Mouse (Mus musculus) hindbrain, embryonic 11.5 days (tissue): ENCODE data around the gene Nr1h2. TPM values are rescaled to one million over a fixed set of nuclear protein-coding genes. Genes with fewer than 3 reads are reported as not detected.
A peak's percentile ranks its signal among the peaks of the same experiment; 100 is the strongest.

Source experiments
- ATAC-seq: fragments of 200-750 bp; cut with Nextera tagmentation; 2 replicates; pipeline ENCODE4 v1.8.0; 2017; ENCODE audit warnings: mild to moderate bottlenecking, moderate TSS enrichment, moderate library complexity; ENCODE audit not compliant: low FRiP score
- DNase-seq: peaks from one replicate; pipeline ENCODE4 v3.0.0-alpha.2; 2015; ENCODE audit warnings: low spot score
- H3K27ac ChIP-seq: fragments of 300-500 bp; sonication (generic); 2 replicates; pipeline ENCODE4 v1.5.1; 2014; ENCODE audit warnings: mild to moderate bottlenecking, low read depth, low read length
- H3K27me3 ChIP-seq: fragments of 300-500 bp; sonication (generic); 2 replicates; pipeline ENCODE4 v1.6.1; 2014; ENCODE audit warnings: mild to moderate bottlenecking, low read length, moderate library complexity, mixed read lengths; ENCODE audit not compliant: control insufficient read depth, insufficient read depth
- H3K36me3 ChIP-seq: fragments of 300-500 bp; sonication (generic); 2 replicates; pipeline ENCODE4 v1.6.1; 2014; ENCODE audit warnings: mild to moderate bottlenecking, low read length, moderate library complexity, mixed read lengths; ENCODE audit not compliant: control insufficient read depth, insufficient read depth
- H3K4me1 ChIP-seq: fragments of 300-500 bp; sonication (generic); replicated peaks from 2 replicates; pipeline ENCODE4 v1.6.1; 2014; ENCODE audit warnings: low read length, mixed read lengths; ENCODE audit not compliant: control insufficient read depth, insufficient read depth
- H3K4me2 ChIP-seq: fragments of 300-500 bp; sonication (generic); replicated peaks from 2 replicates; pipeline ENCODE4 v1.6.1; 2014; ENCODE audit warnings: mild to moderate bottlenecking, low read depth, low read length
- H3K4me3 ChIP-seq: fragments of 300-500 bp; sonication (generic); 2 replicates; pipeline ENCODE4 v1.5.1; 2014; ENCODE audit warnings: low read depth, low read length
- H3K9ac ChIP-seq: fragments of 300-500 bp; sonication (generic); 2 replicates; pipeline ENCODE4 v1.6.1; 2014; ENCODE audit warnings: low read depth, low read length
- H3K9me3 ChIP-seq: fragments of 300-500 bp; sonication (generic); 2 replicates; pipeline ENCODE4 v1.6.1; 2016; ENCODE audit warnings: low read length; ENCODE audit not compliant: control insufficient read depth
- WGBS: fragments of 180-500 bp; shearing (Covaris S2); extraction: QIAGEN DNeasy Blood & Tissue Kit; methylation state at CpG from one replicate; pipeline ENCODE4 v1.1.7; 2014; 5-methylcytosine and 5-hydroxymethylcytosine counted together
- polyA plus RNA-seq: library from polyadenylated mRNA; unstranded; fragments of >200 nt; fragmentation: Nextera tagmentation; extraction: Ambion mirVana; gene quantifications from 2 replicates; pipeline ENCODE4 v1.2.1, GENCODE M21; 2014

Gene Nr1h2
- polyA plus RNA-seq, 1 experiment from 2014 or later = 70.8 TPM

GRCm38 (mm10) chr7:44532918-44533745, 20.6 kb downstream of the Nr1h2 start:
- Histone ChIP-seq H3K27me3 (peaks cover 3% of the 10 kb centered on the region; the same call in 1 of the 2 replicates), H3K9me3 (no peaks in the 10 kb centered on the region), H3K4me2 (no peak overlapping the region), H3K9ac (no peak overlapping the region), H3K27ac (no peak overlapping the region), H3K36me3 (0 out of 2 replicates have a peak, but pooled peaks cover 7% of the 10 kb centered on the region), H3K4me1 (no peaks in the 10 kb centered on the region; the same call in 1 of the 2 replicates), H3K4me3 (no peak overlapping the region)
- WGBS = 88% methylated on average over 29 of the region's 29 CpGs
- ATAC-seq (no peak), DNase-seq (no peak)

- Histone ChIP-seq H3K4me2 (no peak within 1 kb of the TSS), H3K9me3 (no peaks in the 10 kb centered on the region), H3K27ac (no peak within 1 kb of the TSS), H3K9ac (no peak within 1 kb of the TSS), H3K4me3 (no peak within 1 kb of the TSS), H3K36me3 (0 out of 2 replicates have a peak, but pooled peaks cover 2% of the 10 kb centered on the region), H3K27me3 (peaks cover 6% of the 10 kb centered on the region; the same call in 1 of the 2 replicates), H3K4me1 (peaks cover 4% of the 10 kb centered on the region; the same call in 1 of the 2 replicates)
- ATAC-seq (no peak), DNase-seq (no peak)
- WGBS = 81% methylated on average over 4 of the region's 4 CpGs
Observed at GRCm38 (mm10) chr7:44531946-44532732, 21.6 kb downstream of the Nr1h2 start, which contains the start of gene Spib. Gene Spib (minus strand): TSS chr7:44532071.

DNA sequence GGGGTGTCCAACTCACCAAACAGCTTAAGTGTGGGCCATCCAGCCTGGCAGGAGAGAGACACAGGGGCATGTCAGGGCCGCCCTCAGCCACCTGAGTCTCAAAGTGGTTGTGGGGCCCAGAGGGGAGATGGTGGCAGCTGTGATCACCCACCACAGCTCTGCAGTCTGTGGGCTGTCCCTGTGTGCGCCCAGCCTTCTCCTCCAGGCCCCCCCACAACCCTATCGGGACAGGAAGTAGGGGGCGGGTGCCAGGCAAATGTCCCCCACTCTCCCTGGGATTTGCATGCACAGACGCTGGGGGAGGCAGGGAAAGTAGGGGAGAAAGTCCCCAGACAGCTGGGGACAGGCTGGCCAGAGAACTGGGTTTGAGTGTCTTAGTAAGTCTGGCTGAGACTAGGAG, 22.5 kb downstream of the Nr1h2 start:
- H3K4me3 ChIP-seq = no peak overlapping the region
- no peak overlapping the region for H3K9ac ChIP-seq
- H3K27me3 ChIP-seq = peaks cover 6% of the 10 kb centered on the region; the same call in 1 of the 2 replicates
- no peak overlapping the region for H3K27ac ChIP-seq
- no peak overlapping the region for H3K4me2 ChIP-seq
- 51% methylated on average over 4 of the region's 5 CpGs for WGBS
- 0 out of 2 replicates have a peak, but pooled peaks cover 2% of the 10 kb centered on the region for H3K36me3 ChIP-seq
- DNase-seq (no peak), ATAC-seq (no peak)
- peaks cover 4% of the 10 kb centered on the region; the same call in 1 of the 2 replicates for H3K4me1 ChIP-seq
- no peaks in the 10 kb centered on the region for H3K9me3 ChIP-seq

DNA sequence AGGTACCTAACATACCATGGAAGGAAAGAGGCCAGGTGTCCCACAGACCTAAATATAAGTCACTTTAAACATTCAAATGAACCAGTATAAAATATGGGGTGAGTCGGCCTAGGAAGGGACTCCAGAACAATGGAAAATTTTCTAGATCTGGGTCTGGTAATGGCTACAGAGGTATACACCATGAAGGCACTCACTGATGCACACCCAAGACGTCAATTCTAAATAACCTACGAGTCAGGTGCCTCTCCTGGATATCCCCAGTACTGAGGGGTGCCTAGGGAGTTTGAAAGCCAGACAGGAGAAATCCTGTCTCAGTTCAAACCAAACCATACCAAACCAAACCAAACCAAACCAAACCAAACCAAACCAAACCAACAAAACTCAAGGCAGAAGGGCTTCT, 23.2 kb downstream of the Nr1h2 start:
- Histone ChIP-seq H3K27me3 (peaks cover 8% of the 10 kb centered on the region), H3K27ac (no peak overlapping the region), H3K9me3 (no peaks in the 10 kb centered on the region), H3K9ac (no peak overlapping the region), H3K36me3 (0 out of 2 replicates have a peak, but pooled peaks cover 2% of the 10 kb centered on the region), H3K4me1 (peaks cover 4% of the 10 kb centered on the region; the same call in 1 of the 2 replicates), H3K4me3 (no peak overlapping the region), H3K4me2 (no peak overlapping the region)
- DNase-seq (no peak), ATAC-seq (no peak)
- WGBS = 91% methylated on average over 3 of the region's 3 CpGs

DNA sequence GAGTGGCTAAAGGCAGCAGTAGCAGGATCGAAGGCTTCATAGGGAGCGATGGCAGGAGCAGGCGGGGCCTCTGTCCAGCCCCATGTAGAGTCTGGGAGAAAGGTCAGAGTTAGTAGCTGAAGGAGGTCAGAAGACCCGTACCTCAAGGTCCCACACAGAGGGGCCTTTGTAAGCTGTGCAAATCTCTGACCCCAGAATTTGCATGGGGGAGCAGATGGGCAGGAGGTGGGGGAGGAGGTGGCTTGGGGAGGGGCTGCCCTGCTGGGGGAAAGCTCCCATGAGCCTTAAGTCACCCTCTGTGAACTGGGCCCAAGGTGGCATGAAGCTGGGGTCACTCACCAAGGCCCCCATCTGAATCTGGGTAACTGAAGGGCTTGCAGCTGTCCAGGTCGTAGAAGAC, 24.2 kb downstream of the Nr1h2 start:
- H3K9ac ChIP-seq = no peak overlapping the region
- ATAC-seq (no peak), DNase-seq (no peak)
- no peak overlapping the region for H3K4me3 ChIP-seq
- H3K27me3 ChIP-seq = peaks cover 16% of the 10 kb centered on the region
- H3K27ac ChIP-seq = no peak overlapping the region
- H3K9me3 ChIP-seq = no peaks in the 10 kb centered on the region
- 0 out of 2 replicates have a peak, but pooled peaks cover 2% of the 10 kb centered on the region for H3K36me3 ChIP-seq
- no peak overlapping the region for H3K4me2 ChIP-seq
- H3K4me1 ChIP-seq = peaks cover 4% of the 10 kb centered on the region; the same call in 1 of the 2 replicates
- WGBS = 60% methylated on average over 5 of the region's 5 CpGs

GRCm38 (mm10) chr7:44527483-44528398, 26.0 kb downstream of the Nr1h2 start:
- H3K9me3 ChIP-seq = no peaks in the 10 kb centered on the region
- H3K27ac ChIP-seq = no peak overlapping the region
- H3K9ac ChIP-seq = peak overlapping the region; percentile 49
- no peaks in the 10 kb centered on the region for H3K36me3 ChIP-seq
- WGBS = 6% methylated on average over 40 of the region's 40 CpGs
- H3K4me1 ChIP-seq = peaks cover 4% of the 10 kb centered on the region; the same call in 1 of the 2 replicates
- DNase-seq = peak; percentile 80
- peaks cover 29% of the 10 kb centered on the region for H3K27me3 ChIP-seq
- peak overlapping the region; percentile 26 for H3K4me3 ChIP-seq
- peak overlapping the region; percentile 70 for H3K4me2 ChIP-seq
- ATAC-seq = no peak

- Histone ChIP-seq H3K27ac (no peak overlapping the region), H3K36me3 (no peaks in the 10 kb centered on the region), H3K4me3 (no peak overlapping the region), H3K4me1 (peaks cover 4% of the 10 kb centered on the region), H3K9ac (no peak overlapping the region), H3K9me3 (no peaks in the 10 kb centered on the region), H3K4me2 (no peak overlapping the region), H3K27me3 (peaks cover 37% of the 10 kb centered on the region)
- WGBS = 89% methylated on average over 14 of the region's 14 CpGs
- DNase-seq = no peak
- no peak for ATAC-seq
Observed at GRCm38 (mm10) chr7:44526414-44527154, 27.2 kb downstream of the Nr1h2 start.
